Mouse (Mus musculus) lung, adult 2 months (tissue): Measurements from ENCODE around the gene Rbp7.

Source experiments
- CTCF ChIP-seq: fragments of 200-500 bp; IDR thresholded peaks from 2 replicates; pipeline ENCODE4 v1.5.1; 2011; ENCODE audit warnings: mild to moderate bottlenecking, low read length, control low read depth; ENCODE audit not compliant: insufficient read depth
- POLR2A ChIP-seq: fragments of 200-500 bp; IDR thresholded peaks from 2 replicates; pipeline ENCODE4 v1.6.1; 2011; ENCODE audit warnings: low read depth, mild to moderate bottlenecking, control low read depth, low read length, borderline replicate concordance; ENCODE audit errors: extremely low read depth

DNA sequence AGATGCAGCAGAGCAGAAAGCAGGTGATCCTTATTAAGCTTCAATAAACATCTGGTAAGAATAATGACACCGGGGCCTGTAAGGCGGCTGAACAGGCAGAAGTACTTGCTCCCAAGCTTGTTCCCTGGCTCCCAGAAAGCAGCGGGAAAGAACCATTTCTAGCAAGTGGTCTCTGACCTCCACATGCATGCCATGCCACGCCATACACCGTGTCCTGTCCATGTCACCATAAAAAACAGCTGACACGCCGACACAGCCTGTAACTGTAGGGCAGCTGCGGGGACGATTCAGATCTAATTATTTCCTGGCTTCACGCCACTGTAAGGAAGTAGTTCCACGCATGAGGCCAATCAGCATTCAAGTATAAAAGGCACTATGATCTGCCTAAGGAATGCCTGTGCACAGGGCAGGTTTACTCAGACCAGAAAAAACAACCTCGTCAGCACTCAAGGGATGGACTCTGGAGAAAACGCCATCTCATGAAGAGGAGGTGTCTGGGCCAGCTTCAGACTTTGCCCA, 39.1 kb downstream of the Rbp7 start:
- TF ChIP-seq CTCF, result no peak
- TF ChIP-seq POLR2A, result no peak
